Mouse (Mus musculus): Measurements from ENCODE around the gene Tmem161a. TPM values are rescaled to one million over a fixed set of nuclear protein-coding genes. Genes with fewer than 3 reads are reported as not detected.

Gene Tmem161a
- total RNA-seq, 2 experiments from 2014 or later = 64.5 to 72.5 TPM

DNA sequence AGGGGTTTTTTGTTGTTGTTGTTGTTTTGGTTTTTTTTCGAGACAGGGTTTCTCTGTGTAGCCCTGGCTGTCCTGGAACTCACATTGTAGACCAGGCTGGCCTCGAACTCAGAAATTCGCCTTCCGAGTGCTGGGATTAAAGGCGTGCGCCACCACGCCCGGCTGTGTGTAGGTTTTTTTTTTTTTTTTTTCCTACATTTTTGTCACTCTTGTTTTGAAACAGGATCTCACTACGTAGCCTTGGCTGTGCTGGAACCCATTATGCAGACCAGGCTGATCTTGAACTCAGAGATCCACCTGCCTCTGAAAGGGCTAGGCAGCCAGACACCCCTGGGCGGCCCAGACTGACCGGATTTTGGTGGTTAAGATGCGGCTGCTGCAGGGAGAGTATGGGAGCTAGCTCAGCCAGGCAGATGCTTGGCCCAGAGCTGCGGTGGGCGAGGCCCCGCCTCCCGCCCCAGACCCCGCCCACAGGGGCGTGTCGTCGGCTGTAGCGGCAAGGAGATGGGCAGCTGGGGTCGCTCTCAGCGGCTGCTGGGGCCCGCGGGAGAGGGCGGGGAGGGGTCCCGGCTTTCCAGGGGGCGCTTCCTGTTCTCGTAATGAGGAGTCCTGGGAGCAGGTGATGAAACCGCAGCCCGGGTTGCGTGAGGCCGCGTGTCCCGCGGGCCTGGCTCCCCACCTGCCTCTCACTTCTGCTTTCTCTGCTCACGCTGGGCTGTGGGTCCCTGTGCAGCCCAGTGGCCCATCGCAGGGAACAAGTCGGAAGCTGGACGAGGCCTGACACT, 13.9 kb upstream of the Tmem161a start:
- peak; percentile 43 to 68 for DNase-seq (ENCODE audit: low spot score in 2 of 2)

DNA sequence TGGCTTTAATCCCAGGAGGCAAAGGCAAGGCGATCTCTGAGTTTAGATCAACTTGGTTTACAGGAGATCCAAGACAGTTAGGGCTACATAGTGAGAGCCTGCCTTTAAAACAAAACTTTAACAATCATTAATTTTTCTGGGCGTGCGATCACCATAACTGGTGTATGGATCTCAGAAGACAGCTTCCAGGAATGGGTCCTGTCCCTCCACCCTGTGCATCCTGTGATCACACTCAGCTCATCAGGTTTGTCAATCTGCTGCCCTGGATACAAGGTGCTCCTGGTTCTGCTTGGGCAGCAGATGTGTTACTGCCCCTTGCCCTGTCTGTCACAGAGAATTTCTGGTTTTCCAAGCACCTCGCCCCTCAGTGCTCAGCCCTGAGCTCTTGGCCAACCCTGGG, 12.9 kb upstream of the Tmem161a start:
- DNase-seq (ENCODE audit: low spot score in 2 of 2) = no peak

DNA sequence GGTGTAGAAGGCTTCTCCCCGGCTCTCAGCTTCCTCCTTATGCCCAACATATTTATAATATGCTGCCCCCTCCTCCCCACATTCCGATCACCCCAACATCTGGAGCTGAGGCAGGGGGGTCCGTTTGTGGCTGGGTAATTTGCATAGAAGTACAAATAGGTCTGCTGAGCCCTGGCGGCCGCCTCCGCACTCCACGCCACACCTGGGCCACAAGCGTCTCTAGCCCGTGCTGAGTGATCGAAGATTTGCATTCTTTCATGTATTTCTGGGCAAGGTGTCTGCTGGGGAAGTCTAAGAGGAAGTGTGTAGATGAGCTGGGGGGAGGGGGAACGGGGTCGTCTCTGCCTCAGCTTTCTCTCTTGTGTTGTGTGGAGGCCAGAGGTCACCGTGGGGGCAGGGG, 12.1 kb upstream of the Tmem161a start:
- no peak for DNase-seq (ENCODE audit: low spot score in 2 of 2)

DNA sequence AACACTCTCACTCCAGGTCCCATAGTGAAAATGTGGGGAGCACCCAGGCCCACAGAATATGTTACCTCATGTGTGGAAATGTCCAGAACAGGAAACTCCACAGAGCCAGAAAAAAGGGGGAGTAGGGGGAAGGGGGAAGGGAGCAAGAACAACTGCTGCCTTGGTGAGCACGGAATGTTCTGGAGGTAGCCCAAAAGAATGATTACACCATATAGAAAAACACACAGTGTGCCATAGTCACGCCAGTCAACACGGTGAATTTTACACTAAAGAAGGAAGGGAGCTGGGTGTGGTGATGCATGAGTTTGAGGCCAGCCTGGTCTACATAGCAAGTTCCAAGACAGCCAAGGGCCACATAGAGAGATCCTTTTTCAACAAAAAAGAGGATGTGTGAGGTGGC, 8.8 kb upstream of the Tmem161a start:
- DNase-seq (ENCODE audit: low spot score in 2 of 2) = no peak

DNA sequence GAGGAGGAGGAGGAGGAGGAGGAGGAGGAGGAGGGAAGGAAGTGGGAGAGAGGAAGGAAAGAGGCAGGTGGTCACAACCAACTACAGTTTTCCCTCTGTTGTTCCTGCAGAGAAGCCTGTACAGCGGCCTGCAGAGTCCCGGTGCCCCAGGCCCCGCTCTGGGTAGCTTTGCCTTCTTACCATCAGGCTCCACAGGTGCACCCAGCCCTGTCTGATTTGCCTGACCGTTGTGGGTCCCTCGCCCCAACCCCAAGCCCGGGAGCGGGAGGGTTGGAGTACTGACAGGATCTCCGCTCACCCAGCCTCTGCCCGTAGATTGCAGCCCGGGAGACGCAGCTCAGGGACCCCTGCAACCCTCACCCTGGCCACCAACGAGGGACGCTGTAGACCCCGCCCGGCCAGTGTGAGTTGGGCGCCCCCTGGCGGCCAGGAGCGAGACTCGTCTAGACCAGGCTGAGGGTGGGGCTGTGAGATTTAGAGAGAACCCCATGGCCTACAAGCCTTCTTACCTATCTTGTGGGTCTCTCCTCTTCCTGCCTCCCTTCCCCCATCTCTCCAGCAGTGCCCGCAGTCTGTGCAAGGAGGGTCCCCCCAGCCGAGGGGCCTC, 5.5 kb upstream of the Tmem161a start:
- peak; percentile 57 to 74 for DNase-seq (ENCODE audit: low spot score in 2 of 2)

DNA sequence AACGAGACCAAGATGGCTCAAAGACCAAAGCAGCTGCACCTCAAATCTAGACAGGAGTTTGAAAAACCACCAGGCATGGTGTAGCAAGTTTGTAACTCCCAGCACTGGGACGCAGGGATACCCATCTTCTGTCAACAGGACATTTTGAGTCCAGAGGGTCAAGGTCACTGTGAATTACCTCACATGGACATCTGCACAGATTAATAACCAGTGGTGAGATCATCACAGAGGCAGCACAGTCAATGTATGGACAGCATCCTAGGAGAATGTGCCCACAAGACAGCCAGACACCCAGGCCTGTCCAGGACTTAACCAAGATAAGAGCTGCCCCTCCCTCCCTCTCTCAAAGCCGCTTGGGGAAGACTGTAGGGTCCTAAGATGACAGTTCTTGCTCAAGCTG, 2.0 kb upstream of the Tmem161a start:
- no peak for DNase-seq (ENCODE audit: low spot score in 2 of 2)

DNA sequence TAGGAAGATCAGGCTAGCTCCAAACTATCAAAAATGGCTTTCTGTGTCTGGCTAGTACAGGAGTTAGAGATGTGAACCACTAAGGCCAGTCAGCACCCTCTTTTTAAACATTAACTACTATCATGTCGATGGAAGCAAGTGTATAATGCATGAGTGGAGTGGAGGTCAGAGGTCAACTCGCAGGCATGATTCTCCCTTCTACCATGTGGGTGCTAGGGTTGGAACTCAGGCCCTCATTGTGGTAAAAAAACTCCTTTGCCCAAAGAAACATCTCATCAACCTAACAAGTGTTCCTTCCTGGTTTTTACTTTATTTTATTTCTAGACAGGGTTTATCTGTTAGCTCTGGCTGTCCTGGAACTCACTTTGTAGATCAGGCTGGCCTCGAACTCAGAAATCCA, 1.4 kb upstream of the Tmem161a start:
- DNase-seq (ENCODE audit: low spot score in 2 of 2) = no peak

DNA sequence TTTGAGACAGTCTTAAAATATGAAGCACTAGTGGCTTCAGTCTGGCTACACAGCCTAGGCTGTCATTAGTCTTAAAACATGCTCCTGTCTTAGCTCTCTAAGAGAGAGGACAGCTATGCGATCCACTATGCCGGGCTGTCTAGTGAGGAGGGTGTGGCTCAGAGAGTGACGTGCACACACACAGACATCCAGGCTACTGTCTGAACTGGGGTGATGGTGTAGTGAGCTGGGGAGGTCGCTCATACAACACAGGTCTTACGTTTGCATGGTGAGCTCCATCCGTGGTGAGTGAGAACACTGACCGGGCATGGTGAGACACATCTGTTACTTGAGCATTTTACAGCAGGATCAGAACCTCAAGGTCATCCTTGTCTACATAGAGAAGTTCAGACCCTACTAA, 916 bp upstream of the Tmem161a start:
- no peak for DNase-seq (ENCODE audit: low spot score in 2 of 2)

DNA sequence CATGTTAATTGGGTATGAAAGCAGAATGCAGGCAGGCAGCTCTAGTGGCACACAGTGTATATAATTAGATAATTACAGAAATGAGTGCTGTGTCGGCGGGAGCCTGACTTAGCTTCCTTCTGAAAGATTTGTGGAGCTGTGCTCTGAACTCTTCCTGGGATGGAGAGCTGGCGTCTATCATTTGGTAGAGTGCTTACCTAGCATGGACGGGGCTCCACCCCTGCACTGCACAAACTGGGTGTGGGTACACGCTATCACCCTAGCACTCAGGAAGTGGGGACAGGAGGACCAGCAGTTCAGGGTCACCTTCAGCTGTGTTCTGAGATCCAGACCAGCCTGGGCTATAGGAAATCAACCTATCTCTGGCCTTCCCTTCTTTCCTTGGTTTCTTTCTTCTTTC, 1.2 kb downstream of the Tmem161a start:
- no peak for DNase-seq (ENCODE audit: low spot score in 2 of 2)

DNA sequence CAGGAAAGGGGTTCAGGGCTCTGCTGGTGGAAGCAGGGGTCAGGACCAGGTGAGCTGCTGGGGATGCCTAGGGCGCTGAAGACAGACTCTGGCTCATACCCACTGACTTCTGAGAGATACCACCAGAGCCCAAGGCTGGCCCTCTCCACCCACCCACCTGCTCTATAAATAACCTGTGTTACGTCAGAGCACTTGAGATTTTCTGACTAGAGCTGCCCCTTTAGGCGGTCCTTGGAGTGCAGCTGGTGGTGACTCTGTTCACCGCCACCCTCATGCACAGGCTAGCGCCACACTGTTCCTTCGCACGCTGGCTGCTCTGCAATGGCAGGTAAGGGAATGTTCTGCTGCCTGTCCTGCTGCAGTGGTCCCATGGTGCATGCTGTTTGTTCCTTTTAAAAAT, 1.9 kb downstream of the Tmem161a start:
- no peak for DNase-seq (ENCODE audit: low spot score in 2 of 2)

DNA sequence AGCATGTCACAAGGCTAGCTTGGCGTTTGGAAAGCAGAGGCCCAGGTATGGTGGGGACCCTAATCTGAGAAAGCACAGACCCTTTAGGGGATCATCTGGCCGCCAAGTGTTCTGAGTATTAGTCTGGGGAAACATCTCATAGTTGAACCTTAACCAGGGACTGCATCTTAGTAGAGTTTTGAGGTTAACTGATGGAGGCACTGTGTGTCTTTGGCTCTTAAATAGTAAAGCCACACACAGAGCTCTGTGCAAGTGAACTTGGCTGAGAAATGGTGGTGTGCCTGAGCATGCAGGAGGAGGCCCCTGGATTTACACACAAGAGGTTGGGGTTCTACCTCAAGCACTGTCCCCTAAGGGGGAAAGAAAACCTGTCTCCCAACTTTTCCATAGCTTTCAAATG, 6.1 kb downstream of the Tmem161a start:
- DNase-seq (ENCODE audit: low spot score in 2 of 2) = no peak

DNA sequence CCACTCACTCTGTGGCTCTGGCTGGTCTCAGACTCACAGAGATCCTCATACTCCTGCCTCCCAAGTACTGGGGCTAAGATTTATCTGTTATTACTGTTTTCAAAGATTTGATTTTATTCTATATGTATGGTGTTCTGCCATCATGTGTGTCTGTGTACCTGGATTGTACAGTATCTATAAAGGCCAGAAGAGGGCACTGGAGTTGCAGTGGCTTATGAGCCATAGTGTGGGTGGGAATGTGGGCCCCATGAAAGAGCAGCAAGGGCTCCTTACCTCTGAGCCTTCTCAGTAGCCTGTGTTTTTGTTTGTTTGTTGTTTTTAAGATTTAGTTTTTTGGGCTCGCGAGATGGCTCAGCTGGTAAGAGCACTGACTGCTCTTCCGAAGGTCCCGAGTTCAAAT, 6.9 kb downstream of the Tmem161a start:
- DNase-seq (ENCODE audit: low spot score in 2 of 2) = no peak

DNA sequence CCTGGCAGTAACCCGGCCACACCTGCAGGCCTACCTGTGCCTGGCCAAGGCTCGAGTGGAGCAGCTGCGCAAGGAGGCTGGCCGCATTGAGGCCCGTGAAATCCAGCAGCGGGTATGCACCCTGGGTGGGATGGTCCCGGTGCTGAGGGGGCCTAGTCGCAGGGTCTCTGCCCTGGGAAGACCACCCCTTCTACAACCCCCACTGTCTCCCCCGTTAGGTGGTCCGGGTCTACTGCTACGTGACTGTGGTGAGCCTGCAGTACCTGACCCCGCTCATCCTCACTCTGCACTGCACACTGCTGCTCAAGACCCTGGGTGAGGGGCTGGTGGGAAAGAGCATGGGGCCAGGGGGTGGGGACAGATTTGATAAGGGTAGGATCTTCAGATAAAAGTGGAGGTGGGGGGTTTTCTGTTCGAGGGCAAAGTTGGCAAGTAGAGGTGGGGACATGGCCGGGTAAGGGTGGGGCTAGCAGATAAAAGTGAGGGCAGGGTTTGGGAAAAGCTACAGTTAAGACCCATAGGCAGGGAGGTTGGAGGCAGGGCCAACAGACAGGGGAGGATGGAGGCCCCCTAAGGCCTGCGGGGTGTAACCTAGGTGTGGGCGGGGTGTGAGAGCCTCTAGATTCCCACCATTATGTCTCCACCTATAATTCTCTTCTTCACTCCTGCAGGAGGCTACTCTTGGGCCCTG, 9.2 kb downstream of the Tmem161a start:
- DNase-seq (ENCODE audit: low spot score in 2 of 2) = no peak

DNA sequence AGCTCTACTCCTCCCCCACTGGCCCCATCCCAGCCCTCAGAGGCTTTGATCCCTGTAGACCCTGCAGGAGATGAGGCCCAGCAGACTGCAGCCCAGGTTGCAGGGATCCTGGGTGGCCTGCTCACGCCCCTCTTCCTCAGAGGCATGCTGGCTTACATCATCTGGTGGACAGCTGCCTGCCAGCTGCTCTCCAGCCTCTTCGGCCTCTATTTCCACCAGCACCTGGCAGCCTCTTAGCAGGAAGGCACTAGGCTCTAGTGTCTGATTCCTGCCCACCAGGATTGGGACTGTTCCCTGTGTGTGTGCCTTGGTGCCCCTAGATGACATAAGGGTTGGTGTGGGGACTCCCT, 9.7 kb downstream of the Tmem161a start:
- no peak for DNase-seq (ENCODE audit: low spot score in 2 of 2)

DNA sequence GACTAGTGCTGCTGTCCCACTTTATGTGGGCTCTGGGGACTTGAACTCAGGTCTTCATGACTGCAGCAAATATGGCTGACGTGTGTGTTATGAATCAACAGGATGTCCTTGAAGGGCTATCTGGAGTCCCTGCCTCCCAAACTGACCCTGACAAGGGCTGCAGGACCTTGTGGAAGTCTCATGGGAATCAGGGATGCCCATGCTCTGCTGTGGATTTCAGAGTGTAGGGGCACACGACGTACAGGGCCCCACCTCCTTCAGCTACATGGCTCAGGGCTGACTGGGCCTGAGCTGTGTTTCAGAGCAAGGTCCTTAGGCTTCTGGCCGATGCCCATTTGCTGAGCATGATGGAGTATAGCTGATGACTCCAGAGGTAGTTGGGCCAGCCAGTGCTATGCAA, 11.0 kb downstream of the Tmem161a start:
- no peak for DNase-seq (ENCODE audit: low spot score in 2 of 2)

DNA sequence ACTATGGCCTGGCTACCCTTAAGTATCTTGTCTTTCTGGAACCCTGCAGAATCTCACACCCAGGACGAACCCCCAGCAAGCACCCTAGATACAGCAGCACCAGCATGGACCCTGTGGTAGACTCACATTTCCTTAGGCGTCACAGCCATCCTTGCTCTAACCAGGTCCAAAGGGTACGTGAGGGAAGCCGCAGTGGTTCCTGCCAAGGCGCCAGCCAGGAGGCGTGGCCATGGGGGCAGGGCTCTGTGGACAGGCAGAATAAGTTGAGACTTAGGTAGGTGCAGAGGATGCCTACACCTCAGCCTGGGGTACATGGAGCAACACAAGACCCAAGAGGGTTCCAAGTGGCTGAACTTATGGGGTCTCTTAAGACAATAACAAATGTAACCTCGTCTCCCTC, 16.6 kb downstream of the Tmem161a start:
- no peak for DNase-seq (ENCODE audit: low spot score in 2 of 2)

DNA sequence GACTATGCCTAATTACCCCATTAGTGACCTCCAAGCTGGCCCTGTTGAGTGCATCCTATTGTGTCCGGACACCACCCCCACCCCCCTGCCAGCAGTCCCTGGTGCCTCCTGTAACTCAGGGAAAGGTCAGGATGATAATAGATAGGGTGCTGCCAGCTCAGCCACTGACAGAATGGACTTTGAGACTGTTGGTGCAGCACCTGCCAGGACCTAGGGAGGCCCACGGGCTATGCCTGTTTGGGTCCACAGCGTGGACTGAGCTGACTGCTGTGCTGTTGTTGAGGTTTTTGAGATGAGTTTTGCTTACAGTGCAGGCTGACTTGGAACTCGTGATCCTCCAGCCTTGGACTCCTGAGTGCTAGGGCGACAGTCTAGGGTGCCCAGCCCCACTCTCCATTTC, 21.1 kb downstream of the Tmem161a start:
- no peak for DNase-seq (ENCODE audit: low spot score in 2 of 2)

DNA sequence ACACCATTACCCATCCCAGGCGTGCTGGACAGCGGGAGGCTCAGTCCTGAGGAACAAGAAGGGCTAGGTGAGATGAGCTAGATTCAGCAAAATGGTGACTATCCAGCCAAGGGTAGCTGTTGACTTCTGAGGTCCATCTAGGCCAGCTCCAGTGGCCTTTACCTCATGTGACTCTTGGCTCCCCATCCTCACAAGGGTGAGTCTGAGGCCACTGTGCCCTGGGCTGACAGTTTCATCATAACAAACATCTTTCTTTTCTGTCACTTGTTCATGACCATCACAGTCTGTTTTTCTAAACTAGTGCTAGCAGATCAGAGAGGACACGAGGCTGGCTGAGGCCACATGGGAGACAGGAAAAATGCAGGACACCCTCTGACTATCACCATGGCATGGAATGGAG, 22.0 kb downstream of the Tmem161a start:
- DNase-seq (ENCODE audit: low spot score in 2 of 2) = no peak

DNA sequence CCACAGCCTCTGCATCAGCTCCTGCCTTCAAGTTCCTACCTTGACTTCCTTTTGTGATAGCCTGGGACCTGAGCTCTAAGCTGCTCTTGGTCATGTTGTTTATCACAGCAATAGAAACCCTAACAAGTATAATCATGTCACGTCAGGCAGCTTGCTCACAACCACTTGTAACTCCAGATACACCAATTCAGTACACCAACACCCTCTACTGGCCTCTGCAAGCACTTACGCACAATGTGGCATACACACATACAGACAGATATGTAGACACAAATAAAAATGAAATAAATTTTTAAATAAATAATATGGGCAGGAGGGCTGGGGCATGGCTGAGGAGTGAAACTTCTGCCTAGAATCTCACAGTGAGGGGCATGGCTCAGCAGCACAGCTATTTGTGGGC, 23.6 kb downstream of the Tmem161a start:
- no peak for DNase-seq (ENCODE audit: low spot score in 2 of 2)

DNA sequence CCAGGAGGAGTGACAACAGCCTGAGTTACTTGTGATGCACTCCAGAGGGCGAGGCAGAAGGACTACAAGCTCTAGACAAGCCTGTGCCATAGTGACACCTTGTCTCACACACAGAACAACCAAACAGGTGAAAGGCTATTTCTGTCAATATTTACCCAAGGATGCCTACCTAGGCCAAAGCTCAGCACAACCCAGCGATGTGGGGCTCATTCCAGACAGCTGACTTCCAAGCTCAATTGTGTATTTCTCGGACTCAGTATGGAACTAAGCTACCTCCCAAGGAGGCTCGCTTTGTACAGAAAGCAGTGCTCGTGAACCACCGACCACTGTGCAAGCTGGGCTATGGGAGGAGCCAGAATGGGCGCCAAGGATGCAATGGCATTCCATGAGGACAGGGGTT, 25.4 kb downstream of the Tmem161a start:
- DNase-seq (ENCODE audit: low spot score in 2 of 2) = no peak

DNA sequence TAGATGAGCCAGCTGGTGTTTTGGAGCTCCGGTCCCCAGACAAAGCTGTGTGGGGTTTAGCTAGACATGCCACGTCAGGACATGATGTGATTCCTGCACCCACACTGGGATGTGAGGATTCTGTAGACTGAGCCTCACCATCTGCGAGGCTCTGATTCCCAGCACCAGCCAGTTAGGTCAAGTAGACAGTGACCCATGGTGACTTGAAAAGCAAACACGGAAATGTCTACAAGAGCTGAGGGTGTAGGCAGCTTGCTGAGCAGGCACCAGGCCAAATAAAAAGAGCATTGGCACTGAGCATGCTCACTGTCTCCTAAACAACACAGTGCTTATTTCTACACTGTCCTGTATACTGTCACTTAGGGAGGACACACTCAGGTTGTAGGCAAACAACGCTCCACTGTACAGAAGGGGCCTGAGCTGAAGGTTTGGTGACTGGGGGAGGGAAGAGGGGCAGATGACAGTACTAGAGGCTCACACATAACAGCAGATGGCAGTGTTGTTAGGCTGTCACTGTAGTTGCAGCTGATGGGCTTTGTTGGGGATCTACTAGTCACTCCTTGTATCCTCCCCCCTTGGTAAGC, 28.0 kb downstream of the Tmem161a start:
- no peak for DNase-seq (ENCODE audit: low spot score in 2 of 2)

DNA sequence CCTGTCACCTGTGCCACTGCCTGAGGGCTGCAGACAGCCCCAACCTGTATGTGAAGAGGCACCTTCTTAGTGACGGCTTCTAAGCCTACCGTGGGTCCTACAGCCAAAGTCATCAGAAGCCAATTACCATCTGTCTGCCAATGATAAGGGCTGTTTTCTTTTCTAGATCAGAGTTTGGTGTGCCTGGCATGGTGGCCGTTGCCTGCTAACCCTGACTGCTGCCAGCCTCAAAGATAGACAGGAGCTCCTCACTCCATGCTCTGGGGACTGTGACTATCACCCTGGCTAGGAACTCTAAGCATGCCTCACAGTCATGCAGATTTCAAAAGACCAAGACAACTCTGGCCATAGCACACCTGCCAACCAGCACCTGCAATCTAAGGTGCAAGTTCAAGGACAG, 29.3 kb downstream of the Tmem161a start:
- DNase-seq (ENCODE audit: low spot score in 2 of 2) = no peak

Measured in gastrocnemius, postnatal 4 days (tissue).